Mouse (Mus musculus): ENCODE measurements around the gene Mdm2. TPM values are rescaled to one million over a fixed set of nuclear protein-coding genes. Genes with fewer than 3 reads are reported as not detected.

Mdm2 gene
- total and polyA plus RNA-seq, 2 experiments from 2014 or later, result 28.7 to 65.1 TPM

GRCm38 (mm10) chr10:117688204-117689151, 22.1 kb downstream of the Mdm2 start:
- H3K36me3 ChIP-seq (ENCODE audit: insufficient read depth, low read length), result peaks cover 16% of the 10 kb centered on the region
- ATAC-seq (ENCODE audit: low FRiP score), result 0 out of 2 replicates have a peak, but pooled peaks have one; percentile 47

GRCm38 (mm10) chr10:117687577-117687976, 23.0 kb downstream of the Mdm2 start:
- Histone ChIP-seq H3K4me3 (ENCODE audit: low read depth, low read length) (no peak overlapping the region), H3K9ac (replicated peaks; ENCODE audit: low read length, poor library complexity, severe bottlenecking) (no peak overlapping the region), H3K4me1 (ENCODE audit: insufficient read depth, low read length) (no peaks in the 10 kb centered on the region), H3K36me3 (ENCODE audit: insufficient read depth, low read length) (peaks cover 11% of the 10 kb centered on the region), H3K9me3 (ENCODE audit: low read length) (no peaks in the 10 kb centered on the region), H3K27ac (ENCODE audit: low read depth, low read length) (no peak overlapping the region), H3K4me2 (ENCODE audit: low read depth, low read length, poor library complexity, severe bottlenecking) (no peak overlapping the region), H3K27me3 (ENCODE audit: insufficient read depth, low read length) (no peaks in the 10 kb centered on the region)
- DNase-seq (ENCODE audit: low spot score), result no peak
- 89% methylated on average over 7 of the region's 7 CpGs for WGBS
- no peak for ATAC-seq (ENCODE audit: low FRiP score)
- TF ChIP-seq CTCF (IDR thresholded peaks at IDR 0.05), result no peak

More at GRCm38 (mm10) chr10:117688204-117689151, 22.1 kb downstream of the Mdm2 start:
- TF ChIP-seq CTCF (IDR thresholded peaks at IDR 0.05), result peak; percentile 51
- Histone ChIP-seq H3K9ac (replicated peaks; ENCODE audit: low read length, poor library complexity, severe bottlenecking) (no peak overlapping the region), H3K9me3 (ENCODE audit: low read length) (no peaks in the 10 kb centered on the region), H3K4me1 (ENCODE audit: insufficient read depth, low read length) (no peaks in the 10 kb centered on the region), H3K27ac (ENCODE audit: low read depth, low read length) (no peak overlapping the region), H3K27me3 (ENCODE audit: insufficient read depth, low read length) (no peaks in the 10 kb centered on the region), H3K4me2 (ENCODE audit: low read depth, low read length, poor library complexity, severe bottlenecking) (no peak overlapping the region), H3K4me3 (ENCODE audit: low read depth, low read length) (no peak overlapping the region)
- WGBS, result 85% methylated on average over 13 of the region's 13 CpGs
- DNase-seq (ENCODE audit: low spot score), result peak; percentile 34

GRCm38 (mm10) chr10:117687018-117687417, 23.5 kb downstream of the Mdm2 start:
- Histone ChIP-seq H3K4me3 (ENCODE audit: low read depth, low read length) (no peak overlapping the region), H3K27ac (ENCODE audit: low read depth, low read length) (no peak overlapping the region), H3K27me3 (ENCODE audit: insufficient read depth, low read length) (no peaks in the 10 kb centered on the region), H3K4me1 (ENCODE audit: insufficient read depth, low read length) (no peaks in the 10 kb centered on the region), H3K4me2 (ENCODE audit: low read depth, low read length, poor library complexity, severe bottlenecking) (no peak overlapping the region), H3K9ac (replicated peaks; ENCODE audit: low read length, poor library complexity, severe bottlenecking) (no peak overlapping the region), H3K36me3 (ENCODE audit: insufficient read depth, low read length) (peaks cover 8% of the 10 kb centered on the region), H3K9me3 (ENCODE audit: low read length) (no peaks in the 10 kb centered on the region)
- DNase-seq (ENCODE audit: low spot score) (no peak), ATAC-seq (ENCODE audit: low FRiP score) (no peak)
- WGBS, result 83% methylated on average over 3 of the region's 3 CpGs
- TF ChIP-seq CTCF (IDR thresholded peaks at IDR 0.05), result no peak

- no peak for ATAC-seq (ENCODE audit: low FRiP score)
- Histone ChIP-seq H3K4me3 (ENCODE audit: low read depth, low read length) (no peak overlapping the region), H3K27ac (ENCODE audit: low read depth, low read length) (no peak overlapping the region), H3K4me1 (ENCODE audit: insufficient read depth, low read length) (no peaks in the 10 kb centered on the region), H3K27me3 (ENCODE audit: insufficient read depth, low read length) (no peaks in the 10 kb centered on the region), H3K9ac (replicated peaks; ENCODE audit: low read length, poor library complexity, severe bottlenecking) (no peak overlapping the region), H3K36me3 (ENCODE audit: insufficient read depth, low read length) (peaks cover 8% of the 10 kb centered on the region), H3K4me2 (ENCODE audit: low read depth, low read length, poor library complexity, severe bottlenecking) (no peak overlapping the region), H3K9me3 (ENCODE audit: low read length) (no peaks in the 10 kb centered on the region)
- DNase-seq (ENCODE audit: low spot score), result no peak
- TF ChIP-seq CTCF (IDR thresholded peaks at IDR 0.05), result no peak
- WGBS, result 88% methylated on average over 13 of the region's 13 CpGs
Observed at GRCm38 (mm10) chr10:117685849-117686591, 24.5 kb downstream of the Mdm2 start.

- Histone ChIP-seq H3K27ac (ENCODE audit: low read depth, low read length) (no peak overlapping the region), H3K9me3 (ENCODE audit: low read length) (no peaks in the 10 kb centered on the region), H3K9ac (replicated peaks; ENCODE audit: low read length, poor library complexity, severe bottlenecking) (no peak overlapping the region), H3K36me3 (ENCODE audit: insufficient read depth, low read length) (peaks cover 3% of the 10 kb centered on the region), H3K4me1 (ENCODE audit: insufficient read depth, low read length) (no peaks in the 10 kb centered on the region), H3K4me2 (ENCODE audit: low read depth, low read length, poor library complexity, severe bottlenecking) (no peak overlapping the region), H3K4me3 (ENCODE audit: low read depth, low read length) (no peak overlapping the region), H3K27me3 (ENCODE audit: insufficient read depth, low read length) (no peaks in the 10 kb centered on the region)
- ATAC-seq (ENCODE audit: low FRiP score) (no peak), DNase-seq (ENCODE audit: low spot score) (no peak)
- TF ChIP-seq CTCF (IDR thresholded peaks at IDR 0.05), result no peak
- 92% methylated on average over 15 of the region's 15 CpGs for WGBS
Observed at GRCm38 (mm10) chr10:117685171-117685848, 25.2 kb downstream of the Mdm2 start.

All from midbrain, postnatal 0 days (tissue).